Mouse (Mus musculus) activated CD4-positive, CD25-positive, alpha-beta regulatory T cell, adult 4 months (primary cell): Measurements from ENCODE around the gene Kif1a. TPM values are rescaled to one million over a fixed set of nuclear protein-coding genes. Genes with fewer than 3 reads are reported as not detected.
"Not testable (repeated sequence)": the region's sequence is repeated elsewhere in the genome, so short reads cannot be mapped to it uniquely, and the experiment has no call there.

Experiments
- ATAC-seq: one replicate; pipeline ENCODE4 v1.8.0; 2017
- polyA plus RNA-seq, 2 experiments: library from polyadenylated mRNA; unstranded; fragments of 100-300 nt; shearing (Covaris generic); gene quantifications; one replicate each; pipeline ENCODE4 v1.2.1; 2017

The Kif1a gene
- polyA plus RNA-seq, 2 experiments from 2014 or later, result not detected

GRCm38 (mm10) chr1:93018716-93019115, 83.0 kb downstream of the Kif1a start:
- no peak for ATAC-seq

- no peak for ATAC-seq
Observed at GRCm38 (mm10) chr1:93015136-93015535, 86.6 kb downstream of the Kif1a start.

GRCm38 (mm10) chr1:93014460-93014859, 87.3 kb downstream of the Kif1a start:
- ATAC-seq, result no peak

- no peak for ATAC-seq
Observed at GRCm38 (mm10) chr1:93013367-93013766, 88.4 kb downstream of the Kif1a start.

- ATAC-seq, result no peak
Observed at GRCm38 (mm10) chr1:93012103-93012585, 89.6 kb downstream of the Kif1a start.

GRCm38 (mm10) chr1:93010731-93011130, 91.0 kb downstream of the Kif1a start:
- no peak for ATAC-seq

GRCm38 (mm10) chr1:93009196-93009595, 92.6 kb downstream of the Kif1a start:
- no peak for ATAC-seq

- no peak for ATAC-seq
Observed at GRCm38 (mm10) chr1:93006061-93006460, 95.7 kb downstream of the Kif1a start, which contains the start of gene Aqp12. TSS of gene Aqp12 (plus strand) at chr1:93006334.

- ATAC-seq, result no peak
Observed at GRCm38 (mm10) chr1:92992880-92993279, 108.9 kb downstream of the Kif1a start.

- no peak for ATAC-seq
Observed at GRCm38 (mm10) chr1:92992214-92992855, 109.4 kb downstream of the Kif1a start.

GRCm38 (mm10) chr1:92989891-92990290, 111.9 kb downstream of the Kif1a start:
- no peak for ATAC-seq

- no peak for ATAC-seq
Observed at GRCm38 (mm10) chr1:92988894-92989293, 112.9 kb downstream of the Kif1a start.

- ATAC-seq, result no peak
Observed at GRCm38 (mm10) chr1:92984999-92985398, 116.8 kb downstream of the Kif1a start.

- no peak for ATAC-seq
Observed at GRCm38 (mm10) chr1:92982931-92983605, 118.7 kb downstream of the Kif1a start.

GRCm38 (mm10) chr1:92981056-92981845, 120.5 kb downstream of the Kif1a start:
- no peak for ATAC-seq

- ATAC-seq, result no peak
Observed at GRCm38 (mm10) chr1:92979073-92979602, 122.6 kb downstream of the Kif1a start.

- no peak for ATAC-seq
Observed at GRCm38 (mm10) chr1:92978645-92979044, 123.1 kb downstream of the Kif1a start.

GRCm38 (mm10) chr1:92976141-92976566, 125.6 kb downstream of the Kif1a start:
- no peak for ATAC-seq

- ATAC-seq, result no peak
Observed at GRCm38 (mm10) chr1:92972854-92973253, 128.9 kb downstream of the Kif1a start.

- no peak for ATAC-seq
Observed at GRCm38 (mm10) chr1:92971879-92972795, 129.6 kb downstream of the Kif1a start.

- not testable (repeated sequence) for ATAC-seq
Observed at GRCm38 (mm10) chr1:92970791-92971190, 131.0 kb downstream of the Kif1a start.
